Mouse (Mus musculus): Measurements from ENCODE around the gene Slc34a2.

- TF ChIP-seq POLR2A (IDR thresholded peaks at IDR 0.05; ENCODE audit: control insufficient read depth, low read depth, low read length) (no peak), CTCF (IDR thresholded peaks at IDR 0.05; ENCODE audit: control insufficient read depth, insufficient read depth, insufficient replicate concordance, low read depth, low read length) (no peak)
Observed at GRCm38 (mm10) chr5:53118212-53118611, 80.3 kb downstream of the Slc34a2 start.

Measured in testis, adult 2 months (tissue).